Mouse (Mus musculus) urinary bladder, postnatal 4 days (tissue): ENCODE data around the gene Chp2.
A peak's percentile ranks its signal among the peaks of the same experiment; 100 is the strongest.

Experiments
- DNase-seq, 2 experiments: peaks; one replicate each; pipeline ENCODE4 v3.0.0; 2021 to 2022; ENCODE audit warnings: low spot score in 2 of 2

The Chp2 gene

DNA sequence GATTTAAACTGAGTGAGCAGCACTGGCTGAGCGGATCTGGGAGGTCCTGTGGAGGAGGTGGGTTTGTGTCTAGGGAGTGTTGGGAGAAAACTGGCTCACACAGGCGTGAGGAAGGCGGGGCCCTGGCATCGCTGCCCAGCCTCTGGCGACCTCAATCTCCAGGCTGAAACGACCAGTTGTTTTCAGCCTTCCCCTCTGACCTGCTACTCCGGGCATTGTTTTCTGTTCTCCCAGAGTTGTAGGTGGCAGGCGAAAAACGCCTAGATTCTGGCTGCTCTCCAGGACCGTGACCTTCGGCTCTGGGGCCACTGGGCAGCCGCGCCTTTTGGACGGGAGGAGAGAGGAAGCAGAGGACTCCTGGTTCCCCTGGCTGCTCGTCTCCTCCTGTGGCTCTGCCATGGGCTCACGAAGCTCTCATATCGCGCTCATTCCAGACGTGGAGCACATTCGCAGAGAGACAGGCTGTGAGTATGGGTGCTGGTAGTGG lies at the start of gene Chp2:
TSS of gene Chp2 (plus strand) at position 182 of the 487 bp plus-strand sequence.
- peak in 1 of 2 experiments; percentile 27 for DNase-seq

DNA sequence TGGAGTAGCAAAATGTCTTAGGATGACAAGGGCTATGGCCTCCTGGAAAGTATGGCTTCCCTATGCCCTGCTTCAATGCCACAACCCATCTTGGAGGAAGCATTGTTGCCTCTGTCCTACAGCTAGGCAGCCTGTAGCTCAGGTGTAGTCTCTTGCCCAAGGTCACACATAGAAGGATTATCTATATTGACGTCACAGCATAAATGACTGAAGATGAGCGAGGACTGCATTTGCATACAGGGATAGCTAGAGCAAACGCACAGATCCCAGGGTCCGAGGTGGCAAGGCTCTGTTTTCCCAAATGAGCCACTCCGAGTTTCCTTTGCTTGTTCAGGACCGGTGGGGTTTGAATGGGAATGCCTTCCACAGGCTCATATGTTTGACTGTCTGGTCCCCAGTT lies 48.6 kb upstream of the Chp2 start:
- DNase-seq = no peak

- DNase-seq = no peak
Measured at GRCm38 (mm10) chr7:122171613-122172012, 47.7 kb upstream of the Chp2 start.

GRCm38 (mm10) chr7:122180720-122181119 lies 38.6 kb upstream of the Chp2 start:
- no peak for DNase-seq

DNA sequence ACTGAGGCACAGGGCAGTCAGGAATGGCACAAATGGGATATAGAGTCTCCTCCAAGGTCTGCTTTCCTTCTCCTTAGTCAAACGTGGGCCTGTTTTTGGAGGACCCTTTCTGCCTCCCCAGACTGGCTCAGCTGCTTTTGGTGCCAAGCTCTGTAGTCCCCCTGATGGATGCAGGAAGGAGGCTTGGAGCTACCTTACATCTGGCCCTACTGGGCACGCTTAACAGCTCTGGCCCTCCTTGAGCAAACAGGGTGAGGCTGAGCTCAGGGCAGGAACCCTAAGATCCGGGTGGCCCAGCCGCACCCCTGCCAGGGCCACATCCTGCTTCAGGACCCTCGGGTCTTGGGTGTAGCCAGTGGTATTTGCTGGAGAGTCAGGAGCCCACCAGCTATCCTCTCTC lies 34.7 kb upstream of the Chp2 start:
- DNase-seq = no peak

- DNase-seq = no peak
Measured at GRCm38 (mm10) chr7:122186043-122186442, 33.3 kb upstream of the Chp2 start, which contains the start of gene Ern2. Ern2 (minus strand) TSS chr7:122186207.

DNA sequence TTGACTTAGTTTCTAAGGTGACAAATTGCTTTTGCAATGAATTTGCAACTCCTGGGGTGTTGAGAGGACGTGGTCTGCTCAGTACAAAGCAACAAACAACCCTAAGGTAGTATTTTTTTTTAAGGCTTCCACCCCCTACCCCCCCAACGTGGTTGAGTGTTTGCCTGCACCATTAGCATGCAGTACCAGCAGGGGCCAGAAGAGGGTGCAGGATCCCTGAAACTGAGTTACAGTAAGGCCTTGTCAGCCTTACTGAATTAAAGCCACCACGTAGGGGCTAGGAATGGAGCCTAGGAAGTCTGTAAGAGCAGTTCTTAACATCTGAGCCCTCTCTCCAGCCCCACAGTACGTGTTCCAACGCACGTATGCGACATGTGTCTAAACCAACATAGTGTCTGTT lies 29.8 kb upstream of the Chp2 start:
- DNase-seq = no peak

DNA sequence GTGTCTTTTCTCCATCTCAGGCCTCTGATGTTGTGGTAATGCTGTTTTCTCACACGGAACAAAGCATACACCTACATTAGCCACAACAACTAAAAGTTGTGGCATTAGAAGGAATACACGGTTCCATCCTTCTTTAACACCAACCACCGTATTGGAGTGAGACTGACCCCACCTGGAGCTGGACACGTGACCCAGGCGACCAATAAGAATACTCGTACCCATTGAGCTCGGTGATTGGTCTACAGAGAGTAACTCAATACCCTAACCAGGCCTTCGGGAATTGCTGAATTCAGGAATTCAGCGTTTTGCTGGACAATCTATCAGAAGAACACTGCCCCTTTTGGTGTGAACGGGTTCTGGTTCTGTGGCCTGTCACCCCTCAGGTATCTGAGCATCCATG lies 28.2 kb upstream of the Chp2 start:
- no peak for DNase-seq

- no peak for DNase-seq
Measured at GRCm38 (mm10) chr7:122193919-122194318, 25.4 kb upstream of the Chp2 start.

- no peak for DNase-seq
Measured at GRCm38 (mm10) chr7:122196771-122197170, 22.5 kb upstream of the Chp2 start.

DNA sequence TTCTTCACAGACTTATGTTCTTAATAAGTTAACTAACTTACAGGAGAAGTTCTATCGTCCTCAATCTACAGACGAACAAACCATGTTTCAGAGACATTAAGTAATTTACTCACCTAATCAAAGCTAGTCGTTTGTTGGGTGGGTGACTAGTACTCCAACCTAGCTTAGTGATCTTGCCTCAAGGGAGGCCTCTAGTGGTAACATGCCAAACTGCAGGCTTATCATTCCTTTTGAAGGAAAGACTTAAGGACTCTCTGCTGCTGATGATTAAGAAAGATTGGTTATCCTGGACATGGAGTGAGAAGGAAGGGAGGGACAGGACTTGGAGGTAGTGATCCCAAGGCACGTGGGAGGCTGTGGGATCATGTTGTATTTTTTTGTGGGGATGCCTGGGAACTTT lies 22.0 kb upstream of the Chp2 start:
- no peak for DNase-seq

GRCm38 (mm10) chr7:122199296-122199695 lies 20.0 kb upstream of the Chp2 start:
- DNase-seq = no peak

GRCm38 (mm10) chr7:122203936-122204335 lies 15.4 kb upstream of the Chp2 start:
- DNase-seq = no peak

GRCm38 (mm10) chr7:122206121-122206520 lies 13.2 kb upstream of the Chp2 start:
- DNase-seq = no peak

GRCm38 (mm10) chr7:122208276-122209021 lies 10.8 kb upstream of the Chp2 start:
- no peak for DNase-seq

- DNase-seq = no peak
Measured at GRCm38 (mm10) chr7:122226020-122226742, 6.9 kb downstream of the Chp2 start.

DNA sequence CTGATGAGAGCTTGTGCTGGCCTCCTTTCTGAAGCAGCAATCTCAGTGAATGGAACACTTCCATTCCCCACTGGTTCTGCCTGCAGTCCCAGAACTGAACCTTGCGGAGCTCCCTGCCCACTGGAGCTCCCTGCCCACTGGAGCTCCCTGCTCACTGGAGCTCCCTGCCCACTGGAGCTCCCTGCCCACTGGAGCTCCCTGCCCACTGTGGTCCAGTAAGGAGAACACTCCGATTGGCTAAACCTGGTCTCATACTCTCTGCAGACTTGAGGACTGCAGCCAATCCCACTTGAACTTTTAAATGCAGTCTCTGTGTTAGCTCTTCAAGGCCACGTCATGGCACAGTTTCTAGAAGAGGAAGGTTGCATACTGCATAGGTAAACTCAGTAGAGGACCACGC lies 7.4 kb downstream of the Chp2 start:
- no peak for DNase-seq

DNA sequence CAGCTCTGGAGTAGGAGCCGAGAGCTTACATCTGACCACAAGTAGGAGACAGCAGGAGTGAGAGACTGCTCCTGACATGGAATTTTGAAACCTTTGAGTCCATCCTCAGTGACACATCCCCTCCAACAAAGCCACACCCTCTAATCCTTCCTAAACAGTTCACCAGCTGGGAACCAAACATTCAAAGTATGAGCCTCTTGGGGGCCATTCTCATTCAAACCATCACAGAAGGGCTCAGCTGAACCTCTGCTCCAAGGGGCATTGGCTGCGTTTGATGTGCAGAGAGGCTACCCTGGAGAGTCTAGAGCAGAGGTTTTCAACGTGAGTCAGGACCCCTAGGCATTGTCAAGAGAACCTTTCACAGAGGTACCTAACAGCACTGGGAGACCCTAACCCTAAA lies 10.0 kb downstream of the Chp2 start:
- DNase-seq = no peak

DNA sequence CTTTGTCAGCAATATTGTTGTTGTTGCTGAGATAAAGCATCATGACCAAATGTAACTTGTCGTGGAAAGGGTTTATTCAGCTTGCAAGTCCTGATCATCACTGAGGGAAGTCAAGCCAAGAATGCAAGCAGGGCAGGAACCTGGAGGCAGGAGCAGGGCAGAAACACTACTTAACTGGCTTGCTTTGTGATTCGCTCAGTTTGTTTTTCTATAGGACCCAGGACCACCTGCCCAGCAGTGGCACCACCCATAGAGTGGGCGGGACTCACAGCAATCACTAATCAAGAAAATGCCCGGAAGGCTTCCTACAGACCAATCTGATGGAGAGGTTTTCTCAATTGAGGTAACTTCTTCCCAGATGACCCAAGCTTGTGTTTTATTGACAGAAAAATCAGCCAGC lies 10.6 kb downstream of the Chp2 start:
- DNase-seq = no peak

GRCm38 (mm10) chr7:122230866-122231265 lies 11.6 kb downstream of the Chp2 start:
- DNase-seq = no peak

GRCm38 (mm10) chr7:122238939-122239338 lies 19.6 kb downstream of the Chp2 start:
- no peak for DNase-seq

- DNase-seq = no peak
Measured at GRCm38 (mm10) chr7:122240413-122241119, 21.3 kb downstream of the Chp2 start.
